In genomic region chr7:126694441-126695051, GRCm38 (mm10) we compare ENCODE assay signal across 8 mouse cellular contexts. TPM values are rescaled to one million over a fixed set of nuclear protein-coding genes. Genes with fewer than 3 reads are reported as not detected.
DNase-seq lines count a peak whose midpoint lies in the region; ATAC-seq and TF ChIP-seq lines count a peak whose summit lies in the region.

No protein-coding gene starts in this region.

- whole genome bisulfite sequencing in lung, embryonic 15.5 days, result 33% methylated on average over 10 of the region's 10 CpGs
- WGBS in lung, adult 2 months, result 25% methylated on average over 10 of the region's 10 CpGs
- WGBS in intestine, embryonic 15.5 days, result 40% methylated on average over 10 of the region's 10 CpGs
- 14% methylated on average over 10 of the region's 10 CpGs for WGBS in neural tube, embryonic 15.5 days

- no peaks in the 10 kb centered on the region for H3K27me3 ChIP-seq in lung, embryonic 15.5 days
- no peaks in the 10 kb centered on the region for H3K27me3 ChIP-seq in intestine, embryonic 15.5 days (replicated peaks)
- H3K27me3 ChIP-seq in neural tube, embryonic 15.5 days (replicated peaks), result no peaks in the 10 kb centered on the region

- TF ChIP-seq CTCF in lung, adult 2 months (IDR thresholded peaks at IDR 0.05; ENCODE audit: insufficient read depth, low read length), result no peak

- H3K27ac ChIP-seq in lung, embryonic 15.5 days, result no peak overlapping the region; the same call in 1 of the 2 replicates
- no peak overlapping the region for H3K27ac ChIP-seq in intestine, embryonic 15.5 days
- H3K27ac ChIP-seq in neural tube, embryonic 15.5 days (replicated peaks), result peak overlapping the region; percentile 97

- no peaks in the 10 kb centered on the region for H3K9me3 ChIP-seq in lung, embryonic 15.5 days
- no peaks in the 10 kb centered on the region for H3K9me3 ChIP-seq in intestine, embryonic 15.5 days
- H3K9me3 ChIP-seq in neural tube, embryonic 15.5 days (replicated peaks), result no peaks in the 10 kb centered on the region

- H3K4me3 ChIP-seq in lung, embryonic 15.5 days, result peak overlapping the region; percentile 87
- no peak overlapping the region for H3K4me3 ChIP-seq in lung, adult 2 months (replicated peaks; ENCODE audit: extremely low read depth, low read depth, low read length)
- H3K4me3 ChIP-seq in intestine, embryonic 15.5 days (replicated peaks), result peak overlapping the region; percentile 69
- H3K4me3 ChIP-seq in neural tube, embryonic 15.5 days (replicated peaks), result peak overlapping the region; percentile 88

- peaks cover 28% of the 10 kb centered on the region for H3K4me1 ChIP-seq in lung, embryonic 15.5 days
- H3K4me1 ChIP-seq in lung, adult 2 months (ENCODE audit: control insufficient read depth, insufficient read depth, low read length), result peaks cover 9% of the 10 kb centered on the region
- peaks cover 17% of the 10 kb centered on the region for H3K4me1 ChIP-seq in intestine, embryonic 15.5 days (replicated peaks)
- peaks cover 42% of the 10 kb centered on the region for H3K4me1 ChIP-seq in neural tube, embryonic 15.5 days

- ATAC-seq in lung, embryonic 15.5 days (ENCODE audit: borderline replicate concordance, extremely low read depth, low FRiP score, low TSS enrichment), result no peak
- ATAC-seq in intestine, embryonic 15.5 days, result no peak
- no peak for ATAC-seq in neural tube, embryonic 15.5 days (ENCODE audit: low FRiP score)
- ATAC-seq in monocyte, adult 5-6 weeks (replicated peaks; ENCODE audit: insufficient number of reproducible peaks, low FRiP score, low TSS enrichment, poor library complexity, severe bottlenecking), result no peak

- H3K4me2 ChIP-seq in lung, embryonic 15.5 days, result peak overlapping the region; percentile 93
- H3K4me2 ChIP-seq in intestine, embryonic 15.5 days (replicated peaks), result peak overlapping the region; percentile 67
- H3K4me2 ChIP-seq in neural tube, embryonic 15.5 days, result peak overlapping the region; percentile 95

- H3K36me3 ChIP-seq in lung, embryonic 15.5 days, result peaks cover 21% of the 10 kb centered on the region; the same call in 1 of the 2 replicates
- H3K36me3 ChIP-seq in intestine, embryonic 15.5 days, result 0 out of 2 replicates have a peak, but pooled peaks cover 19% of the 10 kb centered on the region
- H3K36me3 ChIP-seq in neural tube, embryonic 15.5 days, result peaks cover 37% of the 10 kb centered on the region

- no peak for TF ChIP-seq POLR2A in lung, adult 2 months (IDR thresholded peaks at IDR 0.05; ENCODE audit: borderline replicate concordance, extremely low read depth, low read depth, low read length)

- no peak for DNase-seq in lung, adult 2 months
- DNase-seq in embryo, embryonic 9.5 days (ENCODE audit: extremely low spot score), result peak; percentile 35
- DNase-seq in layer of hippocampus, postnatal 36 days, result no peak
- no peak for DNase-seq in cerebellum, adult 18-20 months

- peak overlapping the region; percentile 97 for H3K9ac ChIP-seq in lung, embryonic 15.5 days
- no peak overlapping the region; the same call in 1 of the 2 replicates for H3K9ac ChIP-seq in intestine, embryonic 15.5 days
- peak overlapping the region; percentile 97 for H3K9ac ChIP-seq in neural tube, embryonic 15.5 days (replicated peaks)

RNA-seq across cellular contexts. Expression of gene Bola2, which starts 0.7 kb away (rescaled TPM):
- polyA plus RNA-seq in lung, embryonic 15.5 days (2015; fragmentation: Nextera tagmentation; extraction: Ambion mirVana), result 105 and 119 TPM in 2 replicates
- 38.2 and 39.6 TPM in 2 replicates for polyA plus RNA-seq in lung, adult 2 months (2012; rRNA removed)
- 118 and 120 TPM in 2 replicates for polyA plus RNA-seq in intestine, embryonic 15.5 days (2015; fragmentation: Nextera tagmentation; extraction: Ambion mirVana)
- 131 and 154 TPM in 2 replicates for polyA plus RNA-seq in neural tube, embryonic 15.5 days (2015; fragmentation: Nextera tagmentation; extraction: Ambion mirVana)
- total RNA-seq in layer of hippocampus, postnatal 36 days (2021), result 100 to 1,000 TPM in 1 of 2 experiments, 10 to 100 TPM in 1; 98.8 to 109 TPM
- 68.4 to 80.5 TPM (median 78.3 TPM) in 3 replicates for total RNA-seq in monocyte, adult 5-6 weeks (2017)

RNA-seq across cellular contexts. Expression of gene Slx1b, which starts 1.0 kb away (rescaled TPM):
- 9.9 and 11.5 TPM in 2 replicates for polyA plus RNA-seq in lung, embryonic 15.5 days (2015; fragmentation: Nextera tagmentation; extraction: Ambion mirVana)
- 23.4 and 27.7 TPM in 2 replicates for polyA plus RNA-seq in lung, adult 2 months (2012; rRNA removed)
- 8.1 and 9.1 TPM in 2 replicates for polyA plus RNA-seq in intestine, embryonic 15.5 days (2015; fragmentation: Nextera tagmentation; extraction: Ambion mirVana)
- 13.9 and 18.2 TPM in 2 replicates for polyA plus RNA-seq in neural tube, embryonic 15.5 days (2015; fragmentation: Nextera tagmentation; extraction: Ambion mirVana)
- total RNA-seq in layer of hippocampus, postnatal 36 days (2021), result 10 to 100 TPM; 16.2 to 16.4 TPM
- 3.0 to 6.2 TPM (median 6.1 TPM) in 3 replicates for total RNA-seq in monocyte, adult 5-6 weeks (2017)

RNA-seq across cellular contexts. Expression of gene Coro1a, which starts 13.0 kb away (rescaled TPM):
- polyA plus RNA-seq in lung, embryonic 15.5 days (2015; fragmentation: Nextera tagmentation; extraction: Ambion mirVana), result 36.0 and 58.1 TPM in 2 replicates
- polyA plus RNA-seq in lung, adult 2 months (2012; rRNA removed), result 208 and 229 TPM in 2 replicates
- polyA plus RNA-seq in intestine, embryonic 15.5 days (2015; fragmentation: Nextera tagmentation; extraction: Ambion mirVana), result 36.9 and 39.7 TPM in 2 replicates
- polyA plus RNA-seq in neural tube, embryonic 15.5 days (2015; fragmentation: Nextera tagmentation; extraction: Ambion mirVana), result 120 and 192 TPM in 2 replicates
- total RNA-seq in layer of hippocampus, postnatal 36 days (2021), result 100 to 1,000 TPM; 114 to 121 TPM
- total RNA-seq in monocyte, adult 5-6 weeks (2017), result 1,450 to 2,051 TPM (median 1,984 TPM) in 3 replicates

RNA-seq across cellular contexts. Expression of gene Sult1a1, which starts 18.3 kb away (rescaled TPM):
- polyA plus RNA-seq in lung, embryonic 15.5 days (2015; fragmentation: Nextera tagmentation; extraction: Ambion mirVana), result 5.9 and 6.8 TPM in 2 replicates
- polyA plus RNA-seq in lung, adult 2 months (2012; rRNA removed), result 55.6 and 69.2 TPM in 2 replicates
- polyA plus RNA-seq in intestine, embryonic 15.5 days (2015; fragmentation: Nextera tagmentation; extraction: Ambion mirVana), result 5.5 and 6.1 TPM in 2 replicates
- 3.4 and 5.1 TPM in 2 replicates for polyA plus RNA-seq in neural tube, embryonic 15.5 days (2015; fragmentation: Nextera tagmentation; extraction: Ambion mirVana)
- 10 to 100 TPM in 1 of 2 experiments, 1 to 10 TPM in 1; 6.3 to 11.2 TPM for total RNA-seq in layer of hippocampus, postnatal 36 days (2021)
- 1.2 to 4.9 TPM in 2 of 3 replicates, not detected in the other for total RNA-seq in monocyte, adult 5-6 weeks (2017)

RNA-seq across cellular contexts. Expression of gene Sgf29, which starts 45.4 kb away (rescaled TPM):
- polyA plus RNA-seq in lung, embryonic 15.5 days (2015; fragmentation: Nextera tagmentation; extraction: Ambion mirVana), result 47.3 and 54.9 TPM in 2 replicates
- 36.4 and 43.4 TPM in 2 replicates for polyA plus RNA-seq in lung, adult 2 months (2012; rRNA removed)
- polyA plus RNA-seq in intestine, embryonic 15.5 days (2015; fragmentation: Nextera tagmentation; extraction: Ambion mirVana), result 45.2 and 51.7 TPM in 2 replicates
- polyA plus RNA-seq in neural tube, embryonic 15.5 days (2015; fragmentation: Nextera tagmentation; extraction: Ambion mirVana), result 53.2 and 64.5 TPM in 2 replicates
- 10 to 100 TPM; 25.6 to 30.3 TPM for total RNA-seq in layer of hippocampus, postnatal 36 days (2021)
- 37.5 to 42.9 TPM (median 42.9 TPM) in 3 replicates for total RNA-seq in monocyte, adult 5-6 weeks (2017)
